Mouse (Mus musculus) neural tube, embryonic 11.5 days (tissue): ENCODE data around the gene Rpl18a. TPM values are rescaled to one million over a fixed set of nuclear protein-coding genes. Genes with fewer than 3 reads are reported as not detected.

Experiments
- ATAC-seq: fragments of 200-750 bp; cut with Nextera tagmentation; 2 replicates; pipeline ENCODE4 v1.8.0; 2017; ENCODE audit warnings: moderate number of reproducible peaks, mild to moderate bottlenecking, moderate TSS enrichment, moderate library complexity; ENCODE audit not compliant: insufficient read depth, low FRiP score, low TSS enrichment
- DNase-seq: peaks from one replicate; pipeline ENCODE4 v3.0.0-alpha.2; 2015; ENCODE audit warnings: low spot score
- H3K27ac ChIP-seq: fragments of 300-500 bp; sonication (generic); 2 replicates; pipeline ENCODE4 v1.5.1; 2014; ENCODE audit warnings: low read depth, mild to moderate bottlenecking, low read length
- H3K27me3 ChIP-seq: fragments of 300-500 bp; sonication (generic); 2 replicates; pipeline ENCODE4 v1.6.1; 2014; ENCODE audit warnings: mild to moderate bottlenecking, low read length, mixed read lengths; ENCODE audit not compliant: control insufficient read depth, insufficient read depth
- H3K36me3 ChIP-seq: fragments of 300-500 bp; sonication (generic); 2 replicates; pipeline ENCODE4 v1.6.1; 2014; ENCODE audit warnings: mild to moderate bottlenecking, low read length, moderate library complexity, mixed read lengths; ENCODE audit not compliant: control insufficient read depth, insufficient read depth
- H3K4me1 ChIP-seq: fragments of 300-500 bp; sonication (generic); 2 replicates; pipeline ENCODE4 v1.6.1; 2014; ENCODE audit warnings: low read length, mixed read lengths; ENCODE audit not compliant: control insufficient read depth, insufficient read depth
- H3K4me2 ChIP-seq: fragments of 300-500 bp; sonication (generic); 2 replicates; pipeline ENCODE4 v1.6.1; 2014; ENCODE audit warnings: low read depth, mild to moderate bottlenecking, moderate library complexity
- H3K4me3 ChIP-seq: fragments of 300-500 bp; sonication (generic); 2 replicates; pipeline ENCODE4 v1.5.1; 2014; ENCODE audit warnings: low read depth, low read length
- H3K9ac ChIP-seq: fragments of 300-500 bp; sonication (generic); 2 replicates; pipeline ENCODE4 v1.6.1; 2014; ENCODE audit warnings: mild to moderate bottlenecking, low read length
- H3K9me3 ChIP-seq: fragments of 300-500 bp; sonication (generic); 2 replicates; pipeline ENCODE4 v1.6.1; 2016; ENCODE audit warnings: low read length; ENCODE audit not compliant: control insufficient read depth
- whole genome bisulfite sequencing: fragments of 180-500 bp; shearing (Covaris S2); extraction: QIAGEN DNeasy Blood & Tissue Kit; methylation state at CpG from one replicate; pipeline ENCODE4 v1.1.7; 2014; 5-methylcytosine and 5-hydroxymethylcytosine counted together
- polyA plus RNA-seq: library from polyadenylated mRNA; unstranded; fragments of >200 nt; fragmentation: Nextera tagmentation; extraction: Ambion mirVana; gene quantifications from 2 replicates; pipeline ENCODE4 v1.2.1, GENCODE M21; 2014

Rpl18a gene
- polyA plus RNA-seq, 1 experiment from 2014 or later: 3,152 TPM

- 29% methylated on average over 20 of the region's 20 CpGs for WGBS
- peaks cover 10% of the 10 kb centered on the region for H3K4me1 ChIP-seq
- ATAC-seq (no peak), DNase-seq (peak; percentile 32)
- peak overlapping the region; percentile 14; the same call in 1 of the 2 replicates for H3K4me3 ChIP-seq
- H3K4me2 ChIP-seq: no peak overlapping the region; the same call in 1 of the 2 replicates
- H3K9me3 ChIP-seq: no peaks in the 10 kb centered on the region
- H3K27ac ChIP-seq: no peak overlapping the region
- H3K9ac ChIP-seq: no peak overlapping the region
- peaks cover 14% of the 10 kb centered on the region for H3K36me3 ChIP-seq
- H3K27me3 ChIP-seq: peaks cover 32% of the 10 kb centered on the region
Observed at GRCm38 (mm10) chr8:70892896-70893655, 4.1 kb downstream of the Rpl18a start.

GRCm38 (mm10) chr8:70892022-70892895 lies 5.0 kb downstream of the Rpl18a start, which contains the start of gene Slc5a5:
Gene Slc5a5, minus strand, starts transcription at chr8:70892757.
- Histone ChIP-seq H3K36me3 (peaks cover 14% of the 10 kb centered on the region), H3K9ac (no peak within 1 kb of the TSS), H3K27ac (no peak within 1 kb of the TSS), H3K27me3 (peaks cover 32% of the 10 kb centered on the region), H3K4me1 (peaks cover 10% of the 10 kb centered on the region), H3K4me3 (peak within 1 kb of the TSS; percentile 14), H3K9me3 (no peaks in the 10 kb centered on the region), H3K4me2 (peak within 1 kb of the TSS; percentile 33)
- DNase-seq: peak; percentile 43
- WGBS: 2% methylated on average over 75 of the region's 80 CpGs
- ATAC-seq: no peak

GRCm38 (mm10) chr8:70891356-70891755 lies 5.9 kb downstream of the Rpl18a start:
- Histone ChIP-seq H3K4me3 (peak overlapping the region; percentile 10; the same call in 1 of the 2 replicates), H3K9me3 (no peaks in the 10 kb centered on the region), H3K27me3 (peaks cover 32% of the 10 kb centered on the region), H3K4me1 (peaks cover 9% of the 10 kb centered on the region), H3K9ac (no peak overlapping the region), H3K4me2 (no peak overlapping the region), H3K27ac (no peak overlapping the region), H3K36me3 (peaks cover 14% of the 10 kb centered on the region)
- ATAC-seq (no peak), DNase-seq (no peak)
- WGBS: 4% methylated on average over 21 of the region's 21 CpGs

- Histone ChIP-seq H3K27me3 (peaks cover 32% of the 10 kb centered on the region), H3K27ac (no peak overlapping the region), H3K4me3 (no peak overlapping the region), H3K4me2 (no peak overlapping the region), H3K9me3 (no peaks in the 10 kb centered on the region), H3K36me3 (peaks cover 13% of the 10 kb centered on the region), H3K9ac (no peak overlapping the region), H3K4me1 (peaks cover 6% of the 10 kb centered on the region; the same call in 1 of the 2 replicates)
- ATAC-seq (no peak), DNase-seq (no peak)
- 95% methylated on average over 5 of the region's 5 CpGs for WGBS
Observed at GRCm38 (mm10) chr8:70890656-70891055, 6.6 kb downstream of the Rpl18a start.

GRCm38 (mm10) chr8:70887669-70888068 lies 9.5 kb downstream of the Rpl18a start:
- Histone ChIP-seq H3K4me3 (no peak overlapping the region), H3K9ac (no peak overlapping the region), H3K9me3 (no peaks in the 10 kb centered on the region), H3K27ac (no peak overlapping the region), H3K27me3 (peaks cover 23% of the 10 kb centered on the region), H3K4me2 (peak overlapping the region; percentile 1; the same call in 1 of the 2 replicates), H3K36me3 (no peaks in the 10 kb centered on the region), H3K4me1 (peaks cover 6% of the 10 kb centered on the region; the same call in 1 of the 2 replicates)
- ATAC-seq (peak; percentile 48; the same call in 1 of the 2 replicates), DNase-seq (peak; percentile 60)
- WGBS: 3% methylated on average over 18 of the region's 18 CpGs

GRCm38 (mm10) chr8:70885612-70886011 lies 11.6 kb downstream of the Rpl18a start:
- Histone ChIP-seq H3K4me2 (no peak overlapping the region), H3K4me1 (no peaks in the 10 kb centered on the region), H3K9ac (no peak overlapping the region), H3K36me3 (no peaks in the 10 kb centered on the region), H3K27me3 (peaks cover 2% of the 10 kb centered on the region), H3K9me3 (no peaks in the 10 kb centered on the region), H3K4me3 (no peak overlapping the region), H3K27ac (no peak overlapping the region)
- WGBS: 17% methylated on average over 12 of the region's 12 CpGs
- DNase-seq: peak; percentile 51
- ATAC-seq: no peak

- H3K36me3 ChIP-seq: no peaks in the 10 kb centered on the region
- no peak overlapping the region for H3K4me2 ChIP-seq
- ATAC-seq: no peak
- no peak for DNase-seq
- no peaks in the 10 kb centered on the region for H3K9me3 ChIP-seq
- no peak overlapping the region for H3K27ac ChIP-seq
- H3K4me1 ChIP-seq: no peaks in the 10 kb centered on the region
- no peak overlapping the region for H3K9ac ChIP-seq
- H3K4me3 ChIP-seq: no peak overlapping the region
- H3K27me3 ChIP-seq: no peaks in the 10 kb centered on the region
- WGBS: 86% methylated on average over 10 of the region's 10 CpGs
Observed at GRCm38 (mm10) chr8:70884683-70885082, 12.5 kb downstream of the Rpl18a start.

GRCm38 (mm10) chr8:70884186-70884585 lies 13.0 kb downstream of the Rpl18a start:
- H3K9me3 ChIP-seq: no peaks in the 10 kb centered on the region
- H3K9ac ChIP-seq: no peak overlapping the region
- 86% methylated on average over 4 of the region's 4 CpGs for WGBS
- H3K27ac ChIP-seq: no peak overlapping the region
- H3K4me3 ChIP-seq: no peak overlapping the region
- peak; percentile 6 for DNase-seq
- ATAC-seq: no peak
- H3K4me2 ChIP-seq: no peak overlapping the region
- H3K4me1 ChIP-seq: no peaks in the 10 kb centered on the region
- H3K36me3 ChIP-seq: no peaks in the 10 kb centered on the region
- no peaks in the 10 kb centered on the region for H3K27me3 ChIP-seq
